Mouse (Mus musculus): Measurements from ENCODE around the gene Focad.

Focad gene

GRCm38 (mm10) chr4:88218286-88218685 lies 123.9 kb downstream of the Focad start:
- no peak for DNase-seq

GRCm38 (mm10) chr4:88218797-88219196 lies 124.4 kb downstream of the Focad start:
- DNase-seq = no peak

- no peak for DNase-seq
Observed at GRCm38 (mm10) chr4:88231375-88231774, 136.9 kb downstream of the Focad start.

GRCm38 (mm10) chr4:88235941-88236340 lies 141.5 kb downstream of the Focad start:
- DNase-seq = no peak

GRCm38 (mm10) chr4:88236926-88237756 lies 142.7 kb downstream of the Focad start:
- DNase-seq = no peak

GRCm38 (mm10) chr4:88238351-88238750 lies 143.9 kb downstream of the Focad start:
- DNase-seq = no peak

GRCm38 (mm10) chr4:88243834-88244233 lies 149.4 kb downstream of the Focad start:
- no peak for DNase-seq

- DNase-seq = no peak
Observed at GRCm38 (mm10) chr4:88245494-88245893, 151.1 kb downstream of the Focad start.

- no peak for DNase-seq
Observed at GRCm38 (mm10) chr4:88261349-88261748, 166.9 kb downstream of the Focad start.

- DNase-seq = no peak
Observed at GRCm38 (mm10) chr4:88264536-88264935, 170.1 kb downstream of the Focad start.

- no peak for DNase-seq
Observed at GRCm38 (mm10) chr4:88270408-88271067, 176.1 kb downstream of the Focad start.

- no peak for DNase-seq
Observed at GRCm38 (mm10) chr4:88275571-88276041, 181.2 kb downstream of the Focad start.

GRCm38 (mm10) chr4:88276058-88276734 lies 181.8 kb downstream of the Focad start:
- no peak for DNase-seq

GRCm38 (mm10) chr4:88278524-88278923 lies 184.1 kb downstream of the Focad start:
- DNase-seq = no peak

- no peak for DNase-seq
Observed at GRCm38 (mm10) chr4:88280536-88280935, 186.1 kb downstream of the Focad start.

GRCm38 (mm10) chr4:88295537-88295936 lies 201.1 kb downstream of the Focad start:
- DNase-seq = no peak

GRCm38 (mm10) chr4:88299551-88299950 lies 205.1 kb downstream of the Focad start:
- DNase-seq = no peak

- no peak for DNase-seq
Observed at GRCm38 (mm10) chr4:88300832-88301621, 206.6 kb downstream of the Focad start.

GRCm38 (mm10) chr4:88302291-88302690 lies 207.9 kb downstream of the Focad start:
- DNase-seq = no peak

- DNase-seq = no peak
Observed at GRCm38 (mm10) chr4:88307691-88308090, 213.3 kb downstream of the Focad start.

GRCm38 (mm10) chr4:88308342-88309116 lies 214.1 kb downstream of the Focad start:
- no peak for DNase-seq

- no peak for DNase-seq
Observed at GRCm38 (mm10) chr4:88309676-88310075, 215.2 kb downstream of the Focad start.
